Mouse (Mus musculus): ENCODE results near the gene Gm20517. TPM values are rescaled to one million over a fixed set of nuclear protein-coding genes. Genes with fewer than 3 reads are reported as not detected.

Gm20517 gene
- polyA plus RNA-seq, 1 experiment, result 1.5 TPM

- no peak overlapping the region for H3K4me3 ChIP-seq
- no peaks in the 10 kb centered on the region for H3K79me2 ChIP-seq (ENCODE audit: control insufficient read depth, insufficient read depth)
- no peak overlapping the region for H3ac ChIP-seq (ENCODE audit: control insufficient read depth, insufficient read length)
- H3K27me3 ChIP-seq (ENCODE audit: control insufficient read depth, insufficient read depth, insufficient read length), result no peaks in the 10 kb centered on the region
- H3K36me3 ChIP-seq (ENCODE audit: control insufficient read depth, insufficient read depth), result peaks cover 4% of the 10 kb centered on the region
- no peak for TF ChIP-seq TCF3 (IDR thresholded peaks at IDR 0.05; ENCODE audit: insufficient read length, low read depth)
- no peak for TF ChIP-seq E2F4 (IDR thresholded peaks at IDR 0.05; ENCODE audit: insufficient read depth)
- TF ChIP-seq CEBPB (IDR thresholded peaks at IDR 0.05; ENCODE audit: insufficient read depth, poor library complexity, severe bottlenecking), result no peak
- H3K4me2 ChIP-seq (ENCODE audit: low read depth), result no peak overlapping the region
These were observed 65.2 kb downstream of the Gm20517 start for GRCm38 (mm10) chr17:47676581-47676980.

GRCm38 (mm10) chr17:47678238-47678637 is 66.8 kb downstream of the Gm20517 start:
- TF ChIP-seq SRF (IDR thresholded peaks at IDR 0.05; ENCODE audit: control insufficient read depth, insufficient read length, low read depth) (no peak), MYOG (IDR thresholded peaks at IDR 0.05; ENCODE audit: control insufficient read depth in 1 of 3, insufficient read depth in 1 of 3, insufficient read length in 2 of 3, low read depth in 2 of 3) (no peak), POLR2A (IDR thresholded peaks at IDR 0.05; ENCODE audit: insufficient read length, low read depth) (no peak), TCF12 (IDR thresholded peaks at IDR 0.05; ENCODE audit: insufficient read depth, poor library complexity, severe bottlenecking) (no peak), MYOD1 (IDR thresholded peaks at IDR 0.05; ENCODE audit: control insufficient read depth in 1 of 3, insufficient read length in 2 of 3, low read depth in 2 of 3) (no peak), POLR2AphosphoS2 (IDR thresholded peaks at IDR 0.05; ENCODE audit: insufficient read length, low read depth) (no peak), MAX (IDR thresholded peaks at IDR 0.05; ENCODE audit: low read depth) (no peak), USF1 (IDR thresholded peaks at IDR 0.05; ENCODE audit: low read depth) (no peak)
- H3K4me3 ChIP-seq, result no peak overlapping the region
- no peak overlapping the region for H3K4me2 ChIP-seq (ENCODE audit: low read depth)
- H3K27me3 ChIP-seq (ENCODE audit: control insufficient read depth, insufficient read depth, insufficient read length), result no peaks in the 10 kb centered on the region
- H3K79me2 ChIP-seq (ENCODE audit: control insufficient read depth, insufficient read depth), result no peaks in the 10 kb centered on the region
- no peak overlapping the region for H3ac ChIP-seq (ENCODE audit: control insufficient read depth, insufficient read length)
- peaks cover 11% of the 10 kb centered on the region for H3K36me3 ChIP-seq (ENCODE audit: control insufficient read depth, insufficient read depth)

- Histone ChIP-seq H3K4me3 (no peak overlapping the region), H3K4me2 (ENCODE audit: low read depth) (no peak overlapping the region), H3K27me3 (ENCODE audit: control insufficient read depth, insufficient read depth, insufficient read length) (no peaks in the 10 kb centered on the region), H3K79me2 (ENCODE audit: control insufficient read depth, insufficient read depth) (no peaks in the 10 kb centered on the region), H3K36me3 (ENCODE audit: control insufficient read depth, insufficient read depth) (peaks cover 11% of the 10 kb centered on the region), H3ac (ENCODE audit: control insufficient read depth, insufficient read length) (no peak overlapping the region)
- TF ChIP-seq TCF3 (IDR thresholded peaks at IDR 0.05; ENCODE audit: insufficient read length, low read depth), result no peak
- no peak for TF ChIP-seq MAX (IDR thresholded peaks at IDR 0.05; ENCODE audit: low read depth)
- no peak for TF ChIP-seq POLR2A (IDR thresholded peaks at IDR 0.05; ENCODE audit: insufficient read length, low read depth)
- no peak for TF ChIP-seq MYOD1 (IDR thresholded peaks at IDR 0.05; ENCODE audit: control insufficient read depth in 1 of 3, insufficient read length in 2 of 3, low read depth in 2 of 3)
- no peak for TF ChIP-seq SRF (IDR thresholded peaks at IDR 0.05; ENCODE audit: control insufficient read depth, insufficient read length, low read depth)
- TF ChIP-seq CEBPB (IDR thresholded peaks at IDR 0.05; ENCODE audit: insufficient read depth, poor library complexity, severe bottlenecking), result no peak
- no peak for TF ChIP-seq E2F4 (IDR thresholded peaks at IDR 0.05; ENCODE audit: insufficient read depth)
- no peak for TF ChIP-seq POLR2AphosphoS2 (IDR thresholded peaks at IDR 0.05; ENCODE audit: insufficient read length, low read depth)
- TF ChIP-seq USF1 (IDR thresholded peaks at IDR 0.05; ENCODE audit: low read depth), result no peak
- TF ChIP-seq REST (IDR thresholded peaks at IDR 0.05; ENCODE audit: insufficient read depth, insufficient read length), result no peak
These were observed 67.3 kb downstream of the Gm20517 start for GRCm38 (mm10) chr17:47678702-47679101.

- H3K36me3 ChIP-seq (ENCODE audit: control insufficient read depth, insufficient read depth), result peaks cover 11% of the 10 kb centered on the region
- H3K4me2 ChIP-seq (ENCODE audit: low read depth), result no peak overlapping the region
- TF ChIP-seq POLR2AphosphoS2 (IDR thresholded peaks at IDR 0.05; ENCODE audit: insufficient read length, low read depth), result no peak
- H3K4me3 ChIP-seq, result no peak overlapping the region
- no peak overlapping the region for H3ac ChIP-seq (ENCODE audit: control insufficient read depth, insufficient read length)
- H3K27me3 ChIP-seq (ENCODE audit: control insufficient read depth, insufficient read depth, insufficient read length), result no peaks in the 10 kb centered on the region
- peaks cover 15% of the 10 kb centered on the region for H3K79me2 ChIP-seq (ENCODE audit: control insufficient read depth, insufficient read depth)
These were observed 71.4 kb downstream of the Gm20517 start for GRCm38 (mm10) chr17:47682836-47683235.

GRCm38 (mm10) chr17:47687409-47688343 is 76.3 kb downstream of the Gm20517 start:
- Histone ChIP-seq H3ac (ENCODE audit: control insufficient read depth, insufficient read length) (peak overlapping the region; percentile 41), H3K4me2 (ENCODE audit: low read depth) (peak overlapping the region; percentile 95), H3K27me3 (ENCODE audit: control insufficient read depth, insufficient read depth, insufficient read length) (no peaks in the 10 kb centered on the region), H3K79me2 (ENCODE audit: control insufficient read depth, insufficient read depth) (peaks cover 15% of the 10 kb centered on the region), H3K4me3 (peak overlapping the region; percentile 97), H3K36me3 (ENCODE audit: control insufficient read depth, insufficient read depth) (no peaks in the 10 kb centered on the region)
- TF ChIP-seq CEBPB (IDR thresholded peaks at IDR 0.05; ENCODE audit: insufficient read depth, poor library complexity, severe bottlenecking) (peak; percentile 95), MYOG (IDR thresholded peaks at IDR 0.05; ENCODE audit: control insufficient read depth in 1 of 3, insufficient read depth in 1 of 3, insufficient read length in 2 of 3, low read depth in 2 of 3) (peak in 1 of 3 experiments; percentile 3), SRF (IDR thresholded peaks at IDR 0.05; ENCODE audit: control insufficient read depth, insufficient read length, low read depth) (peak; percentile 85), TCF3 (IDR thresholded peaks at IDR 0.05; ENCODE audit: insufficient read length, low read depth) (no peak), POLR2AphosphoS2 (IDR thresholded peaks at IDR 0.05; ENCODE audit: insufficient read length, low read depth) (peak; percentile 94), POLR2A (IDR thresholded peaks at IDR 0.05; ENCODE audit: insufficient read length, low read depth) (peak; percentile 90), USF1 (IDR thresholded peaks at IDR 0.05; ENCODE audit: low read depth) (peak; percentile 24), TCF12 (IDR thresholded peaks at IDR 0.05; ENCODE audit: insufficient read depth, poor library complexity, severe bottlenecking) (no peak), MAX (IDR thresholded peaks at IDR 0.05; ENCODE audit: low read depth) (no peak)
